Mouse (Mus musculus): Measurements from ENCODE around the gene Reck.

The Reck gene

DNA sequence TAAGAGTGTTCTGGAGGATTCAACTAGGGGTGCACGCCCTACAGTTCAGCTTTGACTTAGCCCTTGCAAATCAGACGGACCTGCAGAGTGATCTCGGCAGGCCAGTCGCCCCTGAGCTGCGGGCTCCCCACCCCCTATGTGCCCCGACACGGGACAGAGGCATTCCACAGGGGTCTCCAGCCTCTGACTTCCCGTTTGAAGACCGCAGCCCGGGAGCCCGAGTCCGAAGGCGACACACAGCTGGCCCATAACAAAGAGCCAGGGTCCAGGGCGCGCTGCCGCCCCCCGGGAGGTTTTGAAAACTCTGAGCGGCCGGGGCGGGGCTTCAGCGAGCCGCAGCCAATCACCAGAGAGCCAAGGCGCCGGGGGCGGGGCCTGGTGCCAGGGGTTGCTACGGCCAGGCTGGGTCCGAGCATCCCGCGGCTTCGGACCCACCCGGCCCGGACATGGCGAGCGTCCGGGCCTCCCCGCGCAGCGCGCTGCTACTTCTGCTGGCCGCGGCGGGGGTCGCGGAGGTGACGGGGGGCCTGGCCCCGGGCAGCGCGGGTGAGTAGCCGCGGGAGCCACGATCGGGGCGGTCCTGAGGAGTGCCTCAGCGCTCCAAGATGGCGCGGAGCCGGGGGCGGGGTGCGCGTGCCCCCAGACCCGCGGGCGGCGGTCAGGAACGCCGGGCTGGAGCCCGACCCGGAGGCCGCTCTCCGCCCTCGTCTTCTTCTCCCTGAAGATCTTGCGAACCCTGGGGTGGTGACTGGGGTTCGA, at the start of gene Reck:
TSS of gene Reck (plus strand) at position 371 of the 759 bp plus-strand sequence.
- peak; percentile 77 for DNase-seq (ENCODE audit: low spot score)

DNA sequence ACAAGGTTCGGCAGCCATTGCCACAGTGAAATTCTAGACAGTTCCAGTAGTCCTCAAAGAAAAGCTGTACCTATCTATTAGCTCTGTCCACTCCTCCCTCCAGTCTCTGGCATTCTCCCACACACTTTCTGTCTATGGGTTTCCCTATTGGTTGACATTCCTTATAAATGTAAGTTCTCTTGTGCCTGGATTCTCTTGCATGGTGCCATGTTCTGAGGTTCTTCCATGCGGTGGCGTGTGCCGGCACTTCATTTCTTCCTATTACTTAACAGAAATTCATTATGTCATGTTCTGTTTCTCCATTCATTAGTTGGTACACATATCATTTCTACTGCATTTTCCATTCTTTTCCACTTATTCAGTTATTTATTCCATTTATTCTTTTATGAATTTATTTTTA, 46.5 kb upstream of the Reck start:
- no peak for DNase-seq (ENCODE audit: low spot score)

- DNase-seq (ENCODE audit: low spot score): no peak
These were observed 43.3 kb upstream of the Reck start for GRCm38 (mm10) chr4:43832031-43832430.

GRCm38 (mm10) chr4:43833752-43834151, 41.6 kb upstream of the Reck start:
- no peak for DNase-seq (ENCODE audit: low spot score)

- no peak for DNase-seq (ENCODE audit: low spot score)
These were observed 40.6 kb upstream of the Reck start for GRCm38 (mm10) chr4:43834749-43835148.

DNA sequence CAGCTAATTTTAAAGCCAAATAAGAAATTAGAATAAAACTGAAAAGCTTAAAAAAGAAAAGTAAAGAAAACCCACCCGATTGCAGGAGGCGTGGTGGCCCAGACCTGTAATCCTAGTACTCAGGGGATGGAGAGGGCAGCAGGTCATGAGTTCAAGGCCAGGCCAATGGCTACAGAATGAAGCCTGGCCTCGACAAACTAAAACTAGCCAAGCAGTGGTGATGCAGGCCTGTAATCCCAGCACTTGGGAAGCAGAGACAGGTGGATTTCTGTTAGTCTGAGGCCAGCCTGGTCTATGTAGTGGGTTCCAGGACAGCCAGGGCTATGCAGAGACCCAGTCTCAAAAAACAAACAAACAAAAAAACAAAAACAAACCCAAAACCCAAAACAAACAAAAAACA, 37.0 kb upstream of the Reck start:
- no peak for DNase-seq (ENCODE audit: low spot score)

- no peak for DNase-seq (ENCODE audit: low spot score)
These were observed 35.2 kb upstream of the Reck start, which contains the start of gene Olfr157 for GRCm38 (mm10) chr4:43840101-43840500. Olfr157 (minus strand) TSS chr4:43840201.

GRCm38 (mm10) chr4:43851265-43851664, 24.1 kb upstream of the Reck start, which contains the start of gene Olfr155:
Olfr155 (plus strand) TSS chr4:43851565.
- DNase-seq (ENCODE audit: low spot score): no peak

DNA sequence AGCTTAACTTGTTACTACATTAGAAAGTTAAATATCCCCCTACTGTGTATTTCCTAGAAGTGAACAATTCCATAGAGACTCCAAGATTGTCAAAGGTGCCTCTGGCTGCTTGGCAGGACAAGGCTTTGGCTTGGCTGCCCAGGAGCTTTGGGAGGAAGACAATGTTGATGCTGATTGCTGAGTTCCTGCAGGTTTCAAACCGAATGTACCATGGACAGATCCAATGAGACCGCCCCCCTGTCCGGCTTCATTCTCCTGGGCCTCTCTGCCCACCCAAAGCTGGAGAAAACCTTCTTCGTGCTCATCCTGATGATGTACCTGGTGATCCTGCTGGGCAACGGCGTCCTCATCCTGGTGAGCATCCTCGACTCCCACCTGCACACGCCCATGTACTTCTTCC, 21.2 kb upstream of the Reck start:
- DNase-seq (ENCODE audit: low spot score): no peak

DNA sequence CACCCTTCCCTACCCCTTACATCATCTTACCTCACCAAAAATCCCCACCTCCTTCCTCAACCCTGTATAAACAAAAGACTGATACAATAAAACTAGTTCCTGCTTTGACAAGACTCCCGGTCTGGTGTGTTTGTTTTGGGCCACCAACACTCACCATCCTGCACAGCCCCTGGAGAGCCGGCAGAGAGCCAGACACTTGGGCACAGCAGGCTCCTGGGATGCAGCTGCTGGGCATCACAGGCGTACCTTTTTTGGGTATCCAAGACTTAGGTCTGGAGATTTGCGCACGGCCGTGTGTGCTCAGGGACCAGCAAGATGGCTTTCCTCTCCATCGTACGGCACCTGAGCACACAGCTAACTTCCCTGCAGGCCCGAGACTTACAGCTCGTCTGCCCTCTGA, 15.4 kb upstream of the Reck start:
- DNase-seq (ENCODE audit: low spot score): no peak

DNA sequence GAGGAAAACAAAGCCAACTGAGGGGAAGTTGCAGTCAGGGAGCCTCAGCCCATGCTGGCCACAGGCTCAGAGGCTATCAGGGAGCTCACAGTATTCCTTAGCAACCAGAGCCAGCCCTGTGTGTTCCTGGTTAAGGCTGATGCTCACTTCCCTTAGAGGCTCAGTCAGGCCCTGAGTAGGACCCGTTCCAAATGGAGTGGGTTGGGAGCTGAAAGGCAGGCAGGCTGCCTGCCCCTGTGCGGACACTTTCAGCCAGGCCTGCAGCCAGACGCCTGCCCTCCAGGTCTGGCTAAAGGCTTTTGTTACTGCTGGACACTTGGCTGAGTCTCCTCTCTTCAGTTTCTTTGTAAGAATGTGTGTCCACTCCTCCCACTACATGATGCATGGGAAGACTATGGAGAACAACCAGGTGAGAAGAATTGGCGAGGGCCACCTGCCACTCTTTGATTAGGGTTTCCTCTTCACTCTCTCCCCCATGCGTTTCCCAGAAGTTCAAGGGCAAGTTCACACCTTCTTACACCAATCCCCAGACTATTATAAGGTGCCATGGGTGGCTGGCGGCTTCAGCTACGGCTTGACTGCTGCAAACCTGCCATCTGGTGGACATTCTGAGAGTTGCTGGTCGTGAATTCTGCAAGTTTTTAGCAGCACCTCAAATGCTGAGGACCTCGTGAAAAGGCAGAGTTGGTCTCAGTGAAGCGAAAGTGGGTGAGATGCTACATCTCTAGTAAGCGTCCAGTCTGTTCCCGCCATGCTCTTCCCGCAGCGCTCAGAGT, 14.4 kb upstream of the Reck start:
- DNase-seq (ENCODE audit: low spot score): peak; percentile 63

DNA sequence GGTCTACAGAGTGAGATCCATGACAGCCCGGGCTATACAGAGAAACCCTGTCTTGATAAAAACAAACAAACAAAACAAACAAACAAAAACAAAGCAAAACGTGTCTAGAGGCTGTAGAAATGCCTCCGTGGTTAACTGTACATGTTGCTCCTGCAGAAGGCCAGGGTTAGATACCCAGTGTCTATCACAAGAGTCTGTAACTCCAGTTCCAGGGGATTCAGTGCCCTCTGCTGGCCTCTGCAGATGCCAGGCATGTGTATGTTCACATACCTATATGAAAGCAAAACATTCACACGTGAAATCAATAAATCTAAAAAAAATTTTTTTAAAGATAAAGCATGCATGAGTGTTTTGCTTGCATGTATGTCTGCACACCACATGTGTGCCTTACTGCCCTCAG, 12.0 kb upstream of the Reck start:
- no peak for DNase-seq (ENCODE audit: low spot score)

DNA sequence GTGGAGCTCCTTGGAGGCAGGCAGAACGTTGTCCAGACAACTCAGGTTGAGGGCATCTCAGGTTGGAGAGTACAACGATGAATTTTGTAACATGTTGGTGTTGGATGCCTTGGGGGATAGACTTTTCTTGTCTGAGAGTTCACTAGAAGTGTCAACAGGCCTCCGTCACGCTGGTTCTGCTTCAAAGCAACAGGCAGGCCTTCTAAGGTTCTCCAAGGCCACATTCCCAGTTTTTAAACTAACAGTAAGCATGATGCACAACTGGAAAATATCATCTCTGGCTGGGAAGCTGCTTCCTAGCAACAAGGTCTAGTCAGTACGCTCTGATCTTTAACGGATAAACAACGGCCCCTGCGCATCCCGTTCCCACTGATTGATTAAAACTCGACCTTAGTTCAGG, 5.5 kb upstream of the Reck start:
- no peak for DNase-seq (ENCODE audit: low spot score)

DNA sequence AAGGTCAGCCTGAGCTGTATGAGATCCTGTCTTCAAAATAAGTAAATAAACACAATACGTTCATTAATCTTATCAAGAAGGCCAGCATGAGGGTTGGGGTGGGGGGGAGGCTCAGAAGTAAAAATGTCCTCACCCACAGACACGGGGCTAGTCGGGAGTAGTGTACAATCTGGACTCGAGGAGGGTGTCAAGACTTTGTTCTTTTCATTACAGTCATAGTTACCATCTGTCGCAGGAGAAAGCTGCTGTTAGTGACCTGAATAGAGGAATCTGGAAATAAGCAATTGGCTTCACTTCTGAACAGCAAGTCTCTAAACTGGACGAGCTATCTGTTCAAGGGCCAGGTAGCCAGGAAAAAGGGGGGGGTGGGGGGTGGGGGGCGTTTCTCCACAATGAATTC, 829 bp upstream of the Reck start:
- no peak for DNase-seq (ENCODE audit: low spot score)

GRCm38 (mm10) chr4:43875919-43876411, 635 bp downstream of the Reck start:
- no peak for DNase-seq (ENCODE audit: low spot score)

GRCm38 (mm10) chr4:43877230-43877629, 1.9 kb downstream of the Reck start:
- no peak for DNase-seq (ENCODE audit: low spot score)

DNA sequence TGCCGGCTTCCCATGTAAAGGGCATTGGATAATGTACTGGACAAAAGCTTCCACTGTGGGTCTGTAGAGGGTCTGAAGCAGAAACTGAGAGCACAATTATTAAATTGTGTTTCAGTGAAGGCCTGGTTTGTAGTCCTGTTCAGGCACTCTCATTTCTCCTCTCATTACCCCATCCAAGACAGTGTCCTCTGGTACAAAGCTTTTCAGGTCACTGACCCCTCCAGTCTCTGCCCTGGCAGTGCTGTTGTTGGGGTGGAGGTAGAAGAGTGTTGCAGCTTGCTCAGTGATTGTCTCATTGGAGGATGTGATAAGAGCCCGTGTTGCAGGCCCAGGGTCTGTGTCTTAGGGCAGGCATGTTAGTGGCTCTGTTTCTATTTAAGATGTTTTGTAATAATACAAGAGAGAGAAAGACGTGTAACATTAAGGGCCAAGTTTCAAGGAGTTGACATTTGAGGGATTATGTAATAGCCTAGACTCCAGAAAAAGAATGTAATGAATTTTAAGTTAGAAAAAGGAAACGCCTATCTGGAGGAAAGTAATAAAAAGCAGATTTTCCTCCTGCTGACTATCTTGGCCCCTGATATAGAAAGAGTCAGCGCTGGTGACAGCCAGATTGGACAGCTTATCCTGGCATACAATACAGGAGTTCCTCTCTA, 2.9 kb downstream of the Reck start:
- DNase-seq (ENCODE audit: low spot score): no peak

GRCm38 (mm10) chr4:43879566-43879965, 4.2 kb downstream of the Reck start:
- DNase-seq (ENCODE audit: low spot score): no peak

GRCm38 (mm10) chr4:43884196-43884595, 8.9 kb downstream of the Reck start:
- no peak for DNase-seq (ENCODE audit: low spot score)

DNA sequence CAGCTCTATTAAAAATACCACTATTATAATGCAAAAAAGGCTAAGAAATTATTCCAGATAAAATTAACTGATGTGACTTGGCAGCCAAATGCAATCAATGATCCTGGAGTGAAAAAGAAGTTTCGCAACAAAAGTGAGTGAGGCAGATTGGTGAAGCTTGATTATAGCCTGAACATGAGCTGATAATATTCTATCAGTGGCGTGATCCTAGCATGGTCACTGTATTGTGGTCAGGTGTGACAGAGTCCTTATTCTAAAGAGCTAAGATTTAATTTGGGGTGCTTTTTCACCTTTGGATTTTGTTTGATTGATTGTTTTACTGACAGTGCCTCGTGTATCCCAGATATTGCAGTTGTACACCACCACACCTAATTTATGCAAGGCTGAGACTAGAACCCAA, 15.9 kb downstream of the Reck start:
- no peak for DNase-seq (ENCODE audit: low spot score)

DNA sequence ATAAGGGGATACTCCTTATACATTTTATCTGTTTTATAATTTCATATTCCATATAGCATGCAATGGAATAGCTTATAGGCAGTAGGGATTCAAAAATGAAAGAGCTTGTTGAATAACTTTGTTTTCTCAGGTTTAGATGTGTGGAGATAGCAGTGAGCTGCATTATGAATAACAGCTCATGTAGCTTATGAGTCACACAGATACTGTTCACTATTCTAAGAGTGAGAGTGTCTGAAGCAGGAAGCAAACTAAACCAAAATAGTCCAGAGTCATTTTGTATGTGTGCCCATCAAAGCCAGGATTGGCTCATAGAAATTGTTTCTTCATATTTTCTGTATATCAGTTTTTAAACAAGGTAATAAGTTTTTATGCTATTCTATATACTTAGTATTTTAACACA, 21.9 kb downstream of the Reck start:
- DNase-seq (ENCODE audit: low spot score): no peak

DNA sequence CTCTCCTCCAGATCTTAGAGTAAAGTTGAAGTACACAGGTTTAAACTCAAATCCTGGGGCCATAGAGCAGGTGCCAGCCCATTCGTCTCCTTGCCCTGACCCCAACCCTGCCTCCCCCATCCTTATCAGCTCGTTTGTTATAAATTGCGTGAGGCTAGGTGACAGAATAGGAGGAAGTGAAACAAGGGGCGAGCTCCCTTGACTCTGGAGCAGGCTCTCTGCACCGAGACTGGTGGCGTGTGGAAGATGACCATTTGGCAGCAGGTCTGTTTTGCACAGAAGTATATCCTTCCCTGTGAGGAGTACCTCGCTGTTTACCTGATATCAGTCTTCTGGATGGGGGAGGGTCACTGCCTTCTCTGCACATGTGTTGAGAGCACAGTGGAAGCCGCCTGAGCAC, 23.9 kb downstream of the Reck start:
- DNase-seq (ENCODE audit: low spot score): no peak

GRCm38 (mm10) chr4:43903690-43904089, 28.4 kb downstream of the Reck start:
- no peak for DNase-seq (ENCODE audit: low spot score)
